19 mouse cellular contexts compared by ENCODE assay signal in genomic region chr1:134146066-134146465, GRCm38 (mm10). TPM values are rescaled to one million over a fixed set of nuclear protein-coding genes. Genes with fewer than 3 reads are reported as not detected.
DNase-seq lines count a peak whose midpoint lies in the region; ATAC-seq lines count a peak whose summit lies in the region.
"Had no signal": no experiment of that assay in that cellular context is flagged by ENCODE, and none has a peak within 500 bp of the region (broad histone marks: within the 10 kb centered on the region; RNA-seq: fewer than 3 reads in every experiment).

No protein-coding gene starts in this region.

- intact Hi-C loops in left cerebral cortex, postnatal 10 days (cut with DNase I) = no loop called here

- H3K4me3 ChIP-seq in forebrain, embryonic 14.5 days (ENCODE audit: low read depth, low read length) = no peak overlapping the region
- no peak overlapping the region for H3K4me3 ChIP-seq in forebrain, embryonic 15.5 days
- H3K4me3 ChIP-seq: heart, embryonic 15.5 days; hindbrain, embryonic 12.5 days; myocyte had no signal

- H3K27ac ChIP-seq in forebrain, embryonic 14.5 days (ENCODE audit: low read depth, low read length) = no peak overlapping the region
- H3K27ac ChIP-seq in forebrain, embryonic 15.5 days (replicated peaks) = no peak overlapping the region
- H3K27ac ChIP-seq: heart, embryonic 15.5 days; hindbrain, embryonic 12.5 days had no signal

- WGBS in forebrain, embryonic 14.5 days = 87% methylated on average over 8 of the region's 8 CpGs
- WGBS in forebrain, embryonic 15.5 days = 83% methylated on average over 8 of the region's 8 CpGs

- no peak for ATAC-seq in forebrain, embryonic 14.5 days
- no peak for ATAC-seq in forebrain, embryonic 15.5 days (replicated peaks)

- H3K4me2 ChIP-seq in forebrain, embryonic 14.5 days (ENCODE audit: low read length) = no peak overlapping the region
- no peak overlapping the region for H3K4me2 ChIP-seq in forebrain, embryonic 15.5 days (replicated peaks)
- H3K4me2 ChIP-seq: heart, embryonic 15.5 days; hindbrain, embryonic 12.5 days had no signal

- H3K36me3 ChIP-seq in forebrain, embryonic 14.5 days (ENCODE audit: control insufficient read depth, insufficient read depth, low read length) = no peaks in the 10 kb centered on the region
- H3K36me3 ChIP-seq in forebrain, embryonic 15.5 days = no peaks in the 10 kb centered on the region
- H3K36me3 ChIP-seq: heart, embryonic 15.5 days; hindbrain, embryonic 12.5 days had no signal

- peaks cover 9% of the 10 kb centered on the region; the same call in 1 of the 2 replicates for H3K4me1 ChIP-seq in forebrain, embryonic 14.5 days (ENCODE audit: control insufficient read depth, insufficient read depth, low read length)
- peaks cover 11% of the 10 kb centered on the region for H3K4me1 ChIP-seq in forebrain, embryonic 15.5 days

- peak; percentile 14 for DNase-seq in forebrain, embryonic 14.5 days (ENCODE audit: low spot score)
- peak; percentile 67 for DNase-seq in right cerebral cortex, adult 18-20 months
- DNase-seq in right cerebral cortex, postnatal 4 days = no peak
- peak; percentile 20 to 54 for DNase-seq in left cerebral cortex, postnatal 10 days (ENCODE audit: extremely low spot score in 1 of 2, low spot score in 2 of 2)
- peak; percentile 83 for DNase-seq in telencephalon, adult 2 months (ENCODE audit: low read depth, low spot score)
- DNase-seq in testis, postnatal 10 days (ENCODE audit: low spot score) = no peak
- DNase-seq in lung, postnatal 10 days = no peak
- DNase-seq: adrenal gland, adult 8-10 months; cerebellum, adult 9-11 months; lung, adult 2 months; spleen, adult 18-20 months; thymus, postnatal 4 days had no signal

- no peak overlapping the region for H3K9ac ChIP-seq in forebrain, embryonic 14.5 days (ENCODE audit: low read length)
- no peak overlapping the region for H3K9ac ChIP-seq in forebrain, embryonic 15.5 days (replicated peaks)
- H3K9ac ChIP-seq: heart, embryonic 15.5 days; hindbrain, embryonic 12.5 days had no signal

- H3K27me3 ChIP-seq in forebrain, embryonic 14.5 days (replicated peaks; ENCODE audit: control insufficient read depth, insufficient read depth, low read length) = no peaks in the 10 kb centered on the region
- no peaks in the 10 kb centered on the region for H3K27me3 ChIP-seq in forebrain, embryonic 15.5 days

- no peaks in the 10 kb centered on the region for H3K9me3 ChIP-seq in forebrain, embryonic 14.5 days (replicated peaks; ENCODE audit: control insufficient read depth, low read length)
- H3K9me3 ChIP-seq in forebrain, embryonic 15.5 days = no peaks in the 10 kb centered on the region
- H3K9me3 ChIP-seq: heart, embryonic 15.5 days; hindbrain, embryonic 12.5 days had no signal

RNA-seq across cellular contexts. Expression of gene Chit1, which starts 35.0 kb away (rescaled TPM):
- 0.13 TPM in 1 of 2 replicates, not detected in the other for polyA plus RNA-seq in forebrain, embryonic 14.5 days (2014; fragmentation: Nextera tagmentation; extraction: Ambion mirVana)
- 0.17 and 0.24 TPM in 2 replicates for polyA plus RNA-seq in forebrain, embryonic 15.5 days (2015; fragmentation: Nextera tagmentation; extraction: Ambion mirVana)
- total RNA-seq in left cerebral cortex, postnatal 10 days (2021) = under 1 TPM; 0.26 to 0.60 TPM
- total RNA-seq: layer of hippocampus, postnatal 36 days; liver, adult 2 months had no signal
- polyA plus RNA-seq: hindbrain, embryonic 12.5 days; intestine, embryonic 14.5 days; liver, adult 2 months had no signal

RNA-seq across cellular contexts. Expression of gene Chil1, which starts 35.9 kb away (rescaled TPM):
- polyA plus RNA-seq in forebrain, embryonic 14.5 days (2014; fragmentation: Nextera tagmentation; extraction: Ambion mirVana) = 2.5 and 3.7 TPM in 2 replicates
- polyA plus RNA-seq in forebrain, embryonic 15.5 days (2015; fragmentation: Nextera tagmentation; extraction: Ambion mirVana) = 3.2 and 3.7 TPM in 2 replicates
- 1 to 10 TPM; 5.0 to 5.9 TPM for total RNA-seq in left cerebral cortex, postnatal 10 days (2021)

RNA-seq across cellular contexts. Expression of gene Mybph, which starts 47.2 kb away (rescaled TPM):
- 0.10 TPM in 1 of 2 replicates, not detected in the other for polyA plus RNA-seq in forebrain, embryonic 14.5 days (2014; fragmentation: Nextera tagmentation; extraction: Ambion mirVana)
- polyA plus RNA-seq in forebrain, embryonic 15.5 days (2015; fragmentation: Nextera tagmentation; extraction: Ambion mirVana) = not detected in 2 replicates
- total RNA-seq in left cerebral cortex, postnatal 10 days (2021) = not detected
- total RNA-seq: liver, adult 2 months had no signal
- polyA plus RNA-seq: intestine, embryonic 14.5 days; liver, adult 2 months had no signal

Comparison
In these comparisons a context has a peak if more than half of its experiments do, and no peak if none do; other contexts are left out.
1. DNase-seq: peak in forebrain, embryonic 14.5 days (single experiment), right cerebral cortex, adult 18-20 months (single experiment), left cerebral cortex, postnatal 10 days (2 of 2) and telencephalon, adult 2 months (single experiment); none in right cerebral cortex, postnatal 4 days (single experiment), testis, postnatal 10 days (single experiment) and lung, postnatal 10 days (single experiment).